Mouse (Mus musculus) right cerebral cortex, adult 18-20 months (tissue): ENCODE measurements around the gene Zfp874a.

Experiments
- DNase-seq: peaks from one replicate; pipeline ENCODE4 v3.0.0; 2022; ENCODE audit warnings: mixed read lengths

Zfp874a gene

DNA sequence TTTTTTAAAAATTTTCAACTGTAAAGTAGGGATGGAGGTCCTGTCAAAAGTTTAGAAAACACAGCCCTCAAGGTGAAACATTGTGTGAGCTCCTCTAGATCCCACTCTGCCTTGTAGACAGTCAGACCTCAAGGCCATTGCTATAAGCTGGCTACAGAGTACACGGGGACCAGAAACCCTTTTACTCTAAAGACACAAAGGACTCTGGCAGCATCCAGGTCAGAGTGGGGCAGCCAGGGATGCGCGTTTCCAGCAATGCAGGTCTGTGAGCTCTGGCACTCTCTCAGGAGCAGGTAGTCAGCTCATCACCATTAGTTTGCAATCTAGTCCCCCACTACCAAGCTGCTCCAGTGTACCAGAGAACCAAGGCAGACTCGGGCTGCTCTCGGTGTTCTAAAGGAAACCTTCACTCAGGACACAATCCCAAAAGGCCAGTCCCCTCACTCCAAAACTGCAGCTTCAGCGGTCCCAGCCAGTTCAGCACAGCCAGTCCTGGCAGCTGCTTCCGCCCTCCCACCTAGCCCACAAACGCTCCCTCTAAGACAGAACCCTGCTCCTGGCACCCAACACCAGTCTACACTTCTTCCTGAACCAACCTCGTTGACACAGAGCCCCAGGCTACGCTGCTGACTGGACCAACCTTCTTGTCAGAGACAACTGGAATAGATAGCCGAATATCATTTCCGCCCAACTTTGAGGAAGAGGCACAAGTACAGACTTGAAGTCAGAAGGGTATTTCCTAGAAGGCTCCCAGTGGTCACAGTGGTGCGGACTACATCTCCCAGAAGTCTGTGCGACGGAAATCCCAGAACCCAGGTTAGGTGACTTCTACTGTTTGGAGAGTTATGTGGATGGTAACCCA, 76.1 kb downstream of the Zfp874a start, which contains the start of the genes Gm28041 and Zfp456:
Gene Gm28041 (minus strand): TSS at position 684 of the 862 bp plus-strand sequence.
Gene Zfp456 (minus strand): TSS at position 761 of the 862 bp plus-strand sequence.
- DNase-seq = peak; percentile 70
